Mouse (Mus musculus) lung, adult 18-20 months (tissue): Measurements from ENCODE around the gene D2hgdh.
A peak's percentile ranks its signal among the peaks of the same experiment; 100 is the strongest.
"Not testable (repeated sequence)": the region's sequence is repeated elsewhere in the genome, so short reads cannot be mapped to it uniquely, and the experiment has no call there.

Experiments
- DNase-seq, 2 experiments: peaks; one replicate each; pipeline ENCODE4 v3.0.0; 2022; ENCODE audit warnings: mixed read lengths in 2 of 2

The D2hgdh gene

GRCm38 (mm10) chr1:93832754-93833360 is 8.1 kb downstream of the D2hgdh start:
- DNase-seq: not testable (repeated sequence)

GRCm38 (mm10) chr1:93834671-93835150 is 10.0 kb downstream of the D2hgdh start:
- DNase-seq: no peak

- no peak for DNase-seq
Observed at GRCm38 (mm10) chr1:93835211-93835610, 10.5 kb downstream of the D2hgdh start.

DNA sequence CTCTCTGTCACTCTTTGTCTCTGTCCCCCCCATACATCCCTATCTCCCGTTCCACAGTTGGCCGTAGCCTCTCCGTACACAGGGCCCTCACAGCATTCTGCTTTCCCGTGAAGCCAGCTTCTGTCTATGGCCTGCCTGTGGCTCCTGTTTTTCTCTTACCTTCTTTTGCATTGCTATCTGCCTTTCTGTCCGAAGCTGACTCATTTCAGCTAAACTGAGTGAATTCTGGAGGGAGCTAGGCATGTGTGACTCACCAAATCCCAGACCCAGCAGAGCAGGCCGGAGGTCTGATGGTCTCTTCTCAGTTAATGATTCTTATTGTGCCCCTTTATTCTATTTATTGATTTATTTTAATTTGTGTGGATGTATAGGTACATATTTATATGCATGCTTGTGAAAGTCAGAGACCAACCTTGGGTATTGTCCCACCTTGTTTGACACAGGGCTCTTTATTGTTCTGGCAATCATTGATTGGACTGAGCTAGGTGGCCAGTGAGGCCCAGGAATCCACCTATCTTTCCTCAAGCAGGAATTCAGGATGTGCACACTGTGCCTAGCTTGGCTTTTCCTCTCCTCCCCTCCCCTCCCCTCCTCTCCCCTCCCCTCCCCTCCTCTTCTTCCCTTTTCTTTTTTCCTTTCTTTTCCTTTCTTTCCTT is 11.3 kb downstream of the D2hgdh start:
- DNase-seq: no peak

- no peak for DNase-seq
Observed at GRCm38 (mm10) chr1:93836532-93836913, 11.8 kb downstream of the D2hgdh start.

DNA sequence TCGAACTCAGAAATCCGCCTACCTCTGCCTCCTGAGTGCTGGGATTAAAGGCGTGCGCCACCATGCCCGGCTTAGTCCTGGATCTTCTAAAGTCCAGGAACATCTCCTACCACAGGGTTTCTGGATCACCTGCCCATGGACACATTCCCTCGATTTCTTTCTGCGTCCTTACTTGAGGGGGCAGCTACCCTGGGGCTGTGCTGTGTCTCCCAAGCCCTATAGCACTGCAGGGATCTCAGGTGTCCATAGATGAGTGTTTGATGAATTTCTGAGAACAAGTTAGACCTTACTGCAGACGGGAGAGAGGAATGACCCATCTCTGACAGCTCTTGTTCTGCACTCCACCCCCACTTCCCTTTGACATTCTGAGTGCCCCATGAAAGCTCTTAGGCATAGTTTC is 12.6 kb downstream of the D2hgdh start:
- no peak for DNase-seq

- not testable (repeated sequence) for DNase-seq
Observed at GRCm38 (mm10) chr1:93838569-93838968, 13.9 kb downstream of the D2hgdh start.

DNA sequence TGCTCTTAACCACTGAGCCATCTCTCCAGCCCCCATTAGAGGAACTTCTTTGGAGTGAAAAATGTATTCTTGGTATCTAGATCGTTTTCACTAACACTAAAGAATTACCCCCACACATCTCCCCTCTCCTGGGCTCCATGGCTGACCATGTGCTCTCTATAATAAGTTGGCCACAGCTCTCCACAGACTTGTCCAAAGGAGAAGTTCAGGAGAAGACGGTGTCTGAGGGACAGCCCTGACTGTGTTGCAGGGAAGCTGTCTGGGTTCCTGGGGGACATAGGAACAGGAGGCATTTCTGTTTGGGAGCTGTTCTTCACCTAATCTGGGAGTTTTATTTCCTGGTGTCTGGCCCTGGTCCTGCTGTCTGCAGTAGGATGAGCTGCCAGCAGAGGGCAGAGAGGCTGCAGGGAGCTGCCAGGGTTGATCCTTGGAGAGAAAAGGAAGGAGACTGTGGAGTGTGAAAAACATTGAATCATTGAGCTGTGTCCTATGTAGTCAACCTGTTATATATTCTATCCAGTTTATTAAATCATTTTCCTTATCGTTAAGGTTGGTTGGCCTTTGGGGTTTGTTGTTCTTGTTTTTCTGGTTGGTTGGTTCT is 21.2 kb downstream of the D2hgdh start:
- not testable (repeated sequence) for DNase-seq

DNA sequence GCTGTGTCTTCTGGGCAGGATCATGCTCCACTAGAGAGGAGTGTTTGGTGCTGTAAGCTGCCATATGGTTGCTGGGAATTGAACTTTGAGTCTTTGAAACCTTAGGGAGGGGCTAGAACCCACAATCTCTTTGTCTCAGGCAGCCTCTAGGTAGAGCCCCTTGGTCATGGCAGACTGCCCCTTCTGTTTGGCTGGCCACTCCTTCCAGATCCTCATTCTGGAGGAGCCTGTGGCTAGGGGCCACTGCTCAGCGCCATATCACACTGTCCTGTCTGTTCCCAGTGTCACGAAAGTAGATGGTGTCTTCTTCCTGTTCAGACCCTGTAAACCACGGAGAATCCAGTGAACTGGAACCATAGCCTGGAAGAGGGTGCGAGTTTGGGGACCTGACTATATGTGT is 31.1 kb downstream of the D2hgdh start:
- not testable (repeated sequence) for DNase-seq

- no peak for DNase-seq
Observed at GRCm38 (mm10) chr1:93857370-93857769, 32.7 kb downstream of the D2hgdh start.

DNA sequence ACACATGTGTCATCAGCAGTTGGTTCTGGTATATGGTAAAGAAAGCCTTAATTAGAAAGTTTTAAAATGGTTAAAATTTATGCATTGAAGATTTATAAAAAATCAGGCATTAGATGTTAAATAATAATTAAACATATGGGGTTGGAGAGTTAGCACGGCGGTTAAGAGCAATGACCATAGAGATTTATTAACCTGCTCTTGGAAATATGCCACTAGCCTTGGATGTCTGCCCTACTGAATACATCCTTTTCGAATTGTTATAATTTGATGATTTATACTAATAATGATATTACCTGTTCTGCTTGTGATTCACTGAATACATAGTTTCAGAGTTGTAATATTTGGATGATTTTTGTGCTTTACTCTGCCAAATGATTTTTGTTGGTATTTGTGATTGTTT is 33.3 kb downstream of the D2hgdh start:
- DNase-seq: no peak

- no peak for DNase-seq
Observed at GRCm38 (mm10) chr1:93859619-93860018, 34.9 kb downstream of the D2hgdh start.

- not testable (repeated sequence) for DNase-seq
Observed at GRCm38 (mm10) chr1:93861048-93861447, 36.3 kb downstream of the D2hgdh start, which contains the start of gene Gal3st2. Gal3st2 (plus strand) TSS chr1:93861306.

- not testable (repeated sequence) for DNase-seq
Observed at GRCm38 (mm10) chr1:93871594-93872105, 46.9 kb downstream of the D2hgdh start.

GRCm38 (mm10) chr1:93874405-93874804 is 49.7 kb downstream of the D2hgdh start:
- DNase-seq: not testable (repeated sequence)

DNA sequence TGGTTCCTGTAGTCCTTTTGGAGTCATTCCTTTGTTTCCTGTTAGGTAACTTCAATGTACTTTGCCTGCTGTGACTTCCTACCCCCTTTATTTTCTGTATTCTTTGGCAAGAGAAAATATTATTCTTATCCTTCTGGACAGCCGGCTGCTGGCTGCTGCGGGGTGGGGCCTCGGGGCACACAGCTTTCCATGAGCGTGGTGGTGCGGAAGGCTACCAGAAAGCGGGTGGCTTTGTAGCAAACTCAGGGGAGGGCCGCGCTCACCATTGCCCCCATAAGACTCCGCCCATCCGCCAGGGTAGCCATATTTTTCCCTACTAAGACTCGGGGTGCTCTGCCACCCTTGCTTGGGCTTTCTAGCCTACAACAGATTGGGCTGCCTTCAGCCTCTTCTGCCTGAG is 57.1 kb downstream of the D2hgdh start:
- not testable (repeated sequence) for DNase-seq

- DNase-seq: peak in 1 of 2 experiments; percentile 6
Observed at GRCm38 (mm10) chr1:93890936-93891335, 66.2 kb downstream of the D2hgdh start.

DNA sequence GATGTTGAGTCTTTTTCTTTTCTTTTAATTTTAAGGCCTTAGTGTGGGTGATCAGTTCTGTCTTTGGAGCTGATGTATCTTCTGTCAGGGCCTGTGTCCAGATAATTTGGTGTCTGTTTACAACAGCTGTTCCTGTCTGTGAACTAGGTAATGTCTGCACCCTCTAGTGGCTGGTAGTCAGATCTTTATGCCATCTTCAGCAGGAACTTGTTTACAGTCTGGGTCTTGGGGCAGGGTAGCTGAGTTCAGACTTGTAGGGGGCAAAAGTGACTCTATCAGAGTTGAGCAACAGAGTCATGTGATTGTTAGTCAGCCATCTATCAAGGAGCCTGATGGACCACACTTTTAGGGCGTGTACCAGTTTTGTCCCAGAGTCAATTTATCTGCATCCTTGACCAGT is 72.7 kb downstream of the D2hgdh start:
- DNase-seq: not testable (repeated sequence)

DNA sequence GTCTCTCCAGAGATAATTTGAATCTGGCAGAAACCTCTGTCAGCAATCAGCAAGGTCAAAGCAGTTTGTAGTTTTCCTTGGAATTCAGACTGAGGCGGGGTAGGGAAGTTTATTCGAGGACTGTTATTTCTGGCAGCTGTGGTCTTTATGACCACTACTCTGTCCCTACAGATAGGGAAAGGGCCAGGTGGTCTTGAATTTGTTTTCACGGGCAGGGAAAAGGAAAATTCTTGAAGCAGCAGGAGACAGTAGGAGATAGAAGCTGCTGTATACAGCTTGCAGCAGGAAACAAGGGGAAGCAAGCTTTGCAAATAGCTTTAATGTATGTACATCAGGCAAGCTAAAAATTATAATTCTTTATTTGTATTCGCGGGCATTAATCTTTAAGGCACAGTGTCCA is 76.6 kb downstream of the D2hgdh start:
- DNase-seq: not testable (repeated sequence)
